Mouse (Mus musculus) CD4-positive, CD25-positive, alpha-beta regulatory T cell, adult 2 months (primary cell): ENCODE results near the gene Ugt2a2.
"Not testable (repeated sequence)": the region's sequence is repeated elsewhere in the genome, so short reads cannot be mapped to it uniquely, and the experiment has no call there.

Experiments
- DNase-seq: peaks from one replicate; pipeline ENCODE4 v3.0.0-alpha.2; 2012; ENCODE audit warnings: low read depth, low spot score

Gene Ugt2a2

GRCm38 (mm10) chr5:87482160-87482559 is at the start of gene Ugt2a2:
TSS of gene Ugt2a2 (minus strand) at chr5:87482260.
- no peak for DNase-seq

- DNase-seq = not testable (repeated sequence)
Measured at GRCm38 (mm10) chr5:87523561-87523960, 41.5 kb upstream of the Ugt2a2 start.

- no peak for DNase-seq
Measured at GRCm38 (mm10) chr5:87505776-87506458, 23.9 kb upstream of the Ugt2a2 start.

GRCm38 (mm10) chr5:87502687-87503086 is 20.6 kb upstream of the Ugt2a2 start:
- DNase-seq = no peak

- DNase-seq = no peak
Measured at GRCm38 (mm10) chr5:87499341-87499740, 17.3 kb upstream of the Ugt2a2 start.

GRCm38 (mm10) chr5:87498936-87499335 is 16.9 kb upstream of the Ugt2a2 start:
- DNase-seq = no peak

- no peak for DNase-seq
Measured at GRCm38 (mm10) chr5:87490771-87491170, 8.7 kb upstream of the Ugt2a2 start, which contains the start of gene Ugt2a1. TSS of gene Ugt2a1 (minus strand) at chr5:87490871.

GRCm38 (mm10) chr5:87486706-87487105 is 4.6 kb upstream of the Ugt2a2 start, which contains the start of gene Gm43638:
TSS of gene Gm43638 (minus strand) at chr5:87486806.
- not testable (repeated sequence) for DNase-seq

GRCm38 (mm10) chr5:87458810-87459209 is 23.2 kb downstream of the Ugt2a2 start:
- no peak for DNase-seq

GRCm38 (mm10) chr5:87457701-87458100 is 24.4 kb downstream of the Ugt2a2 start:
- DNase-seq = no peak

- no peak for DNase-seq
Measured at GRCm38 (mm10) chr5:87456216-87456850, 25.7 kb downstream of the Ugt2a2 start.

GRCm38 (mm10) chr5:87455519-87455918 is 26.5 kb downstream of the Ugt2a2 start:
- no peak for DNase-seq

GRCm38 (mm10) chr5:87452514-87452913 is 29.5 kb downstream of the Ugt2a2 start:
- not testable (repeated sequence) for DNase-seq

- DNase-seq = no peak
Measured at GRCm38 (mm10) chr5:87436264-87436663, 45.8 kb downstream of the Ugt2a2 start.

GRCm38 (mm10) chr5:87425676-87426075 is 56.4 kb downstream of the Ugt2a2 start:
- DNase-seq = no peak

GRCm38 (mm10) chr5:87424041-87424440 is 58.0 kb downstream of the Ugt2a2 start, which contains the start of gene Ugt2b38:
TSS of gene Ugt2b38 (minus strand) at chr5:87424203.
- not testable (repeated sequence) for DNase-seq
